Mouse (Mus musculus) embryo, embryonic 11 days (tissue): Measurements from ENCODE around the gene Nrn1l.
A peak's percentile ranks its signal among the peaks of the same experiment; 100 is the strongest.

Experiments used
- DNase-seq: peaks from one replicate; pipeline ENCODE4 v3.0.0-alpha.2; 2015

Nrn1l gene

GRCm38 (mm10) chr8:105893339-105893738 lies at the start of gene Nrn1l:
TSS of gene Nrn1l (plus strand) at chr8:105893567.
- peak; percentile 86 for DNase-seq

- DNase-seq, result no peak
These were observed 46.7 kb upstream of the Nrn1l start for GRCm38 (mm10) chr8:105846678-105847077.

- DNase-seq, result no peak
These were observed 43.4 kb upstream of the Nrn1l start for GRCm38 (mm10) chr8:105850014-105850413.

- no peak for DNase-seq
These were observed 42.8 kb upstream of the Nrn1l start for GRCm38 (mm10) chr8:105850611-105851010.

GRCm38 (mm10) chr8:105851651-105852143 lies 41.7 kb upstream of the Nrn1l start:
- DNase-seq, result peak; percentile 97

- no peak for DNase-seq
These were observed 41.1 kb upstream of the Nrn1l start for GRCm38 (mm10) chr8:105852146-105852729.

GRCm38 (mm10) chr8:105853178-105853577 lies 40.2 kb upstream of the Nrn1l start, which contains the start of gene Cenpt:
TSS of gene Cenpt (minus strand) at chr8:105853278.
- no peak for DNase-seq

GRCm38 (mm10) chr8:105854303-105854702 lies 39.1 kb upstream of the Nrn1l start:
- DNase-seq, result no peak

- DNase-seq, result peak; percentile 96
These were observed 38.6 kb upstream of the Nrn1l start, which contains the start of gene Thap11 for GRCm38 (mm10) chr8:105854715-105855216. TSS of gene Thap11 (plus strand) at chr8:105855132.

GRCm38 (mm10) chr8:105855248-105856167 lies 37.9 kb upstream of the Nrn1l start:
- peak; percentile 64 for DNase-seq

- no peak for DNase-seq
These were observed 37.1 kb upstream of the Nrn1l start for GRCm38 (mm10) chr8:105856168-105856835.

- DNase-seq, result no peak
These were observed 34.9 kb upstream of the Nrn1l start for GRCm38 (mm10) chr8:105858495-105858894.

- no peak for DNase-seq
These were observed 34.1 kb upstream of the Nrn1l start for GRCm38 (mm10) chr8:105859314-105859713.

GRCm38 (mm10) chr8:105860143-105860981 lies 33.0 kb upstream of the Nrn1l start, which contains the start of gene Nutf2:
TSS of gene Nutf2 (plus strand) at chr8:105860580.
- peak; percentile 99 for DNase-seq

GRCm38 (mm10) chr8:105861951-105862350 lies 31.4 kb upstream of the Nrn1l start:
- peak; percentile 35 for DNase-seq

GRCm38 (mm10) chr8:105866364-105867029 lies 26.9 kb upstream of the Nrn1l start:
- no peak for DNase-seq

GRCm38 (mm10) chr8:105874301-105874700 lies 19.1 kb upstream of the Nrn1l start:
- DNase-seq, result no peak

- DNase-seq, result peak; percentile 88
These were observed 12.4 kb upstream of the Nrn1l start, which contains the start of gene Edc4 for GRCm38 (mm10) chr8:105880754-105881520. TSS of gene Edc4 (plus strand) at chr8:105880881.

- no peak for DNase-seq
These were observed 3.5 kb upstream of the Nrn1l start for GRCm38 (mm10) chr8:105889756-105890465.

- DNase-seq, result no peak
These were observed 2.5 kb upstream of the Nrn1l start for GRCm38 (mm10) chr8:105890870-105891269.
